Mouse (Mus musculus) Patski (cell line): Measurements from ENCODE around the gene Zfp963. TPM values are rescaled to one million over a fixed set of nuclear protein-coding genes. Genes with fewer than 3 reads are reported as not detected.

Source experiments
- ATAC-seq: fragments of 100-300 bp; one replicate; pipeline ENCODE4 v1.8.0; 2021
- CTCF ChIA-PET: fragments of 350-600 bp; sonication (Branson Sonifier 250); formaldehyde crosslinking; loops from one replicate; lab custom pipeline; 2022; ENCODE audit warnings: inconsistent platforms; lab: Charles Lee
- POLR2A ChIA-PET: fragments of 350-600 bp; sonication (Branson Sonifier 250); formaldehyde crosslinking; loops from one replicate; lab custom pipeline; 2022; ENCODE audit warnings: antibody characterized with exemption, inconsistent platforms; lab: Charles Lee
- DNase-seq: peaks from one replicate; pipeline ENCODE4 v3.0.0-alpha.2; 2011; ENCODE audit warnings: low read depth, low spot score
- H3K27me3 ChIP-seq: fragments of 371-371 bp; one replicate; pipeline ENCODE4 v1.5.1; 2021
- CTCF ChIP-seq: fragments of 100-300 bp; IDR thresholded peaks from one replicate; pipeline ENCODE4 v1.5.1; 2021
- in situ Hi-C: fragments of 300-500 bp; cut with MboI; formaldehyde crosslinking; loops from 3 replicates; pipeline ENCODE4 v1.11.1; 2018; ENCODE audit warnings: low pct_unique_long_range_greater_than_20kb, mixed read lengths
- polyA plus RNA-seq: library from polyadenylated mRNA; unstranded; gene quantifications from one replicate; pipeline ENCODE4 v1.2.3, GENCODE M21; 2021

Zfp963 gene
- polyA plus RNA-seq, 1 experiment from 2014 or later, result 3.6 TPM

DNA sequence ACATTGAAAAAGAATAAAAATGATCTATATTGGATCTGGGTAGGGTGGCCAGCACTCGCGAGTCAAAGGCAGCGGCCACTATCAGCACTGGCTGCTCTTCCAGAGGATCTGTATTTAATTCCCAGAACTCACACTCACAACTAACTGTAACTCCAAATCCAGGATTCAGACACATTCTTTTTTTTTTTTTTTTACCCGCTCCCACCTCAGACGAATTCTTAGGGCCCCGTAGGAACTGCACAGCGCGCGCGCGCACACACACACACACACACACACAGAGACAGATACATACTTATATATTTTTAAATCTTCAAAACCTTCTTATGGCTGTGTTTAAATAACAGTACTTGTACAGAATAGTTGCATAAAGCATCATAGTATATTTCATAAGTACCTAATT is 40.6 kb upstream of the Zfp963 start:
- no peak for TF ChIP-seq CTCF
- DNase-seq, result no peak
- no peaks in the 10 kb centered on the region for H3K27me3 ChIP-seq
- ATAC-seq, result no peak
- ChIA-PET POLR2A (interaction anchor here (0.5 to 2.7 kb wide), 5 partner anchors 10 to 41 kb away, joined by 3 to 9 read pairs (median 3); partner anchors contain the start of gene Zfp963), CTCF (no interaction called here)
- in situ Hi-C loops, result loop anchor here (5.0 kb wide), 1 partner anchor 163 kb away; the partner anchor contains the start of gene Zfp868

DNA sequence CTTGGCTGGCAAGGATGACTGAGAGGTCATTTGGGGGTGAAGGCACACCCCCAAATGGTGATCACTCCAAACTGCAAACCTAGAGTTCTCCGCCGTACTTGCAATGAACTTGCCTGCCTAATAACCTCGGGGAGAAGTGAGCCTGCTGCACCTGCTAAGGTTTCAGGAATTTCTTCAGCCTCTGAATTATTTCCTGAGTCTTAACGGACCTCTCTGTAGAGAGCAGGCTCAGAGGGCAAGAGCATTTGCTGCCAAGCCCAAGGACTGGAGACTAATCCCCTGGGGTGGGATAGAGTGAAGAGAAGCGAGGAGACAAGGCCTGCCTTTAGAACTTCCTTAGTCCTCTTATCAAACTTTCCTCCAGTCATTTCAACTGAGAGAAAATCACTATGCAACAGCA is 40.0 kb upstream of the Zfp963 start:
- H3K27me3 ChIP-seq, result no peaks in the 10 kb centered on the region
- TF ChIP-seq CTCF, result no peak
- ChIA-PET POLR2A (interaction anchor here (1.0 to 2.7 kb wide), 2 partner anchors 16 to 40 kb away, joined by 9 read pairs; partner anchors contain the start of gene Zfp963), CTCF (interaction anchor here (1.2 kb wide), 1 partner anchor 15 kb away, joined by 4 read pairs; the partner anchor contains the start of gene Gm20422)
- no peak for ATAC-seq
- no peak for DNase-seq
- in situ Hi-C loops, result loop anchor here (5.0 kb wide), 1 partner anchor 162 kb away; the partner anchor contains the start of gene Zfp868

DNA sequence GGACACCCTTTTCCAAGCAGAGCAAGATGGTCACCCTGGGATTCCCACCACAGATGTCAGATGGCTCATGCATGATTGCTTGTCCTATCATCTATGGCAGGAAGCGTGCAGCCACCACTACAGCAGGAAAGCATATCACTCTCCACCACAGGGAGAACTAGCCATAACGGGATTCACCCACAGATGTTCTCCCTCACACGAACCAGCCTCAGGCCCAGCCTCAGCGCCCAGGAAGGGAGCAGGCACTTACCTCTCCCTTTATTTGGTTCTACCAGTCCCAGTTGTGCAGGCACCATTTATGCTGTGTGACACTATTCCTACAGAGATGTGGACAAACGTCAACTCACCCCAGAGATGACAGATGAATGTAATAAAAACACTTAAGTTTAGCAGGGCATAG is 39.3 kb upstream of the Zfp963 start:
- H3K27me3 ChIP-seq, result no peaks in the 10 kb centered on the region
- ChIA-PET POLR2A (no interaction called here), CTCF (interaction anchor here (1.2 kb wide), 1 partner anchor 14 kb away, joined by 4 read pairs; the partner anchor contains the start of gene Gm20422)
- TF ChIP-seq CTCF, result no peak
- in situ Hi-C loops, result no loop called here
- no peak for ATAC-seq
- DNase-seq, result no peak

DNA sequence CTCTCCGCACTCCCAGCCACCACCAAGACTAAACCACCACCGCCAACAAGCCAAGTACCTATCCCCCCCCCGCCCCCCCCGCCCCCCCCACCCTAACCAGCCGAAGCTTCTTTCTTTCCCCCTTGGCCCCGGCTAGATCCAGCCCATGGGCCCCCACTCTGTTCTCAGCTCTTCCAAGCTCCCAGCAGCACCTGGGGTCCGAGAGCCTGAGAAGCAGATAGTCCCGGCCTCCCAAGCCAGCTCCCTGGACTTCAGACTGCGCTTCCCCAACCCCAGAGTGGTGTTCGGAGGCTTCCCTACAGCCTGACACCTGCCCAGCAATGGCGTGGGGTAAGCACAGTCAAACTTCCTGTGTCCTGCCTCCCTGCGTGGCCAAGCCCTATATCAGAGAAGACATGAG is 27.3 kb upstream of the Zfp963 start:
- CTCF ChIA-PET, result no interaction called here
- TF ChIP-seq CTCF, result no peak
- in situ Hi-C loops, result no loop called here
- POLR2A ChIA-PET, result no interaction called here
- no peaks in the 10 kb centered on the region for H3K27me3 ChIP-seq
- no peak for DNase-seq
- ATAC-seq, result no peak

- POLR2A ChIA-PET, result no interaction called here
- ATAC-seq (no peak), DNase-seq (no peak)
- CTCF ChIA-PET, result interaction anchor here (0.9 kb wide), 1 partner anchor 14 kb away, joined by 4 read pairs; no protein-coding TSS in a partner anchor
- H3K27me3 ChIP-seq, result no peaks in the 10 kb centered on the region
- no peak for TF ChIP-seq CTCF
- in situ Hi-C loops, result no loop called here
These were observed 25.4 kb upstream of the Zfp963 start for GRCm38 (mm10) chr8:69775149-69775534.

DNA sequence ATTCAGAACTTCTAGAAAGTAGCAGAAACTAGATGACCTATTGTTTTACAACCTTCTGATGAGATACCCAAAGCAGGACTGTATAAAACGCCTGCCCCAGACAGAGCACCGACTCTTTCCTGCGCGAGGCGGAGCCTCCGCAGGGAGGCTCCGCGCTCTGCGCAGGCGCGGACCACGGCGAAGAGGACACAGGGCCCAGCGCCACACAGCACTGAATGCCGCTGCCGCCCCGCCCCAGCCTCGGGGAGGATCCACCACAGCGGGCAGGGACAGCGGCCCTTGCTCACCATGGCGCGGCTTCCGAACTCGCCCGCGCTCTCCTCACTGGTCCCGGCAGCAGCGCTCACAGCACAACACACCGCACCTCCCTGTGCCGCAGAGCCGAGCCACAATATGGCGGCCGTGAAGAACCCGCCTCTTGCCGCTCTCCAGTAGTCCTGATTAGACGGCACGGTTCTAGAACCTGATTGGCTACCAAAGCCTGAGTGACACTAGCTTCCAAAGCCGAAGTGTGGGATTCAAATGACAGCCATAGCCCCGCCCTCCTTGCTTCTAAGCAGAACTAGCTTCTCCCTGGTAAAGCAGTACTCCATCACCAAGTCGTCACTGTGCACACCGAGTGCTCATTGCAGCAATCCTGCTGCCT is 24.9 kb upstream of the Zfp963 start, which contains the start of gene Gm20422:
Gm20422 (minus strand) TSS at position 384 of the 646 bp plus-strand sequence.
- ChIA-PET POLR2A (interaction anchor here (0.8 kb wide), 1 partner anchor 16 kb away, joined by 9 read pairs; no protein-coding TSS in a partner anchor), CTCF (interaction anchor here (0.9 kb wide), 1 partner anchor 15 kb away, joined by 4 read pairs; no protein-coding TSS in a partner anchor)
- in situ Hi-C loops, result no loop called here
- H3K27me3 ChIP-seq, result no peaks in the 10 kb centered on the region
- no peak for TF ChIP-seq CTCF
- ATAC-seq (peak; percentile 100), DNase-seq (peak; percentile 82)

- POLR2A ChIA-PET, result no interaction called here
- TF ChIP-seq CTCF, result no peak
- in situ Hi-C loops, result no loop called here
- H3K27me3 ChIP-seq, result no peaks in the 10 kb centered on the region
- DNase-seq (no peak), ATAC-seq (no peak)
- CTCF ChIA-PET, result interaction anchor here (1.8 kb wide), 1 partner anchor 22 kb away, joined by 4 read pairs; the partner anchor contains the start of gene Zfp963
These were observed 22.3 kb upstream of the Zfp963 start for GRCm38 (mm10) chr8:69772106-69772505.

DNA sequence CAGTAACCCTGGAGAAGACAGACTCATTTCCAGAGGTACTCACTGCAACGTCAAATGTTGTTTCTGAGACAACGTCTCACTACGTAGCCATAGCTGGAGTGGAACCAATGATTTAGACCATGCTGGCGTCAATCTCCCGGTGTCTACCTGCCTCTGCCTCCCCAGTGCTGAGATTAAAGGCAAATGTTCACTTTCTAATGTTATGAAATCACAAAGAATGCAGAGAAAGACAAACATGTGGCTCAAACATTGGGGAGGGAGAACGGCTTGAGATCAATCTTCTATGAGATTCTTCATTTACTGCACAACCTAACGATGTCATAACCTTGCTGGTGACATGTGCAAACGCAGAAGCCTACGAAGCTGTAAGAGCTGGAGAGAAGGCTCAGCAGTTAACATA is 21.5 kb upstream of the Zfp963 start:
- CTCF ChIA-PET, result interaction anchor here (1.7 to 1.9 kb wide), 3 partner anchors 13 to 24 kb away, joined by 4 to 5 read pairs (median 4); partner anchors contain the start of gene Zfp963

DNA sequence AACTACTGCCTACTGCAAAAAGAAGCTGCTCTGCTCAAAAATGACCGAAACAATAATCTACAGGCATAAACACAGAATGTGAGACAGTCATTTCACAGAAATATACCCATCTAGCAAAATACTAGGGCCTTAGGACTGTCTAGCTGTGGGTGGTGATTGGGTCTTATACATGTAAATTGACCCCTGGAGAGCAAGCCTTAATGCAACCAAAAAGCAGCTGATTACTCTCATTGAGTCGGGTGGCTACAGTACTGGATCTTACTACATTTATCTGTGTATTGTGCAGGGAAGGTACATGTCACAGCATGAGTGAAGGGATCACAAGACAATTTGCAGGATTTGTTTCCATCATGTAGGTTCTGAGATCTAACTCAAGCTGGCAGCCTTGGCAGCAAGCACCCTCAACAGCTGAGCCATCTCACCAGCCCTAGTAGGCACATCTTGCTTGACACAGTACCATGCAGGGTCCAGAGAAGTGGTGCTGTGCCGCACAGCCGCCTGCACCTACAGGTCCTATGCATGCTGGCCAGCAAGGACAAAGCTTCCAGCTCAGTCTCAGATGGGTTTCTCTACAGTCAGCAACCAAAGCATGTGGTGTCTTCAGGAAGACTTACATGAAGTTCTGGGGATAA is 12.2 kb upstream of the Zfp963 start:
- TF ChIP-seq CTCF, result no peak
- ChIA-PET POLR2A (no interaction called here), CTCF (no interaction called here)
- no peak for ATAC-seq
- in situ Hi-C loops, result no loop called here
- DNase-seq, result no peak
- H3K27me3 ChIP-seq, result no peaks in the 10 kb centered on the region

More for the DNA sequence above, 21.5 kb upstream of the Zfp963 start:
- no peak for TF ChIP-seq CTCF
- DNase-seq, result no peak
- POLR2A ChIA-PET, result no interaction called here
- in situ Hi-C loops, result no loop called here
- no peak for ATAC-seq
- no peaks in the 10 kb centered on the region for H3K27me3 ChIP-seq

DNA sequence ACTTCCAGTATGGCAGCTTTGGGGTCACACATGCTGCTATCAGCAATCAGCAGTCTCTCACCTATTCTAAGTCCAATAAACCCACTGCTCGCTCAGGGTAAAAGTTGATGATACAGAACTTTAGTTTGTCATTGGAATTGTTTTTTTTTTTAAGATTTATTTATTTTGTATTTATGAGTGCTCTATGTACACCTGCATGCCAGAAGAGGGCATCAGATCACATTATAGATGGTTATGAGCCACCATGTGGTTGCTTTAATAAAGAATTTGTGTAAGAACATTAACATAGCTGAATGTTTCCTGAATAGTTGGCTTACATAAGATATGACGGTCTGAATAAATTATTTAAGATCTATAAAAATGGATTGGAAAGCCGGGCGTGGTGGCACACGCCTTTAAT is 8.5 kb upstream of the Zfp963 start:
- in situ Hi-C loops, result no loop called here
- TF ChIP-seq CTCF, result no peak
- DNase-seq (no peak), ATAC-seq (no peak)
- ChIA-PET POLR2A (interaction anchor here (0.7 kb wide), 1 partner anchor 22 kb away, joined by 3 read pairs; no protein-coding TSS in a partner anchor), CTCF (interaction anchor here (0.7 to 2.3 kb wide), 4 partner anchors 9 to 38 kb away, joined by 3 to 5 read pairs (median 4); partner anchors contain the start of gene Zfp963)
- H3K27me3 ChIP-seq, result no peaks in the 10 kb centered on the region

GRCm38 (mm10) chr8:69752437-69752836 is 2.7 kb upstream of the Zfp963 start:
- ATAC-seq (no peak), DNase-seq (no peak)
- in situ Hi-C loops, result no loop called here
- ChIA-PET POLR2A (no interaction called here), CTCF (interaction anchor here (1.2 kb wide), 1 partner anchor 19 kb away, joined by 4 read pairs; no protein-coding TSS in a partner anchor)
- H3K27me3 ChIP-seq, result no peaks in the 10 kb centered on the region
- TF ChIP-seq CTCF, result no peak
